Mouse (Mus musculus): ENCODE measurements around the gene Btn2a2. TPM values are rescaled to one million over a fixed set of nuclear protein-coding genes. Genes with fewer than 3 reads are reported as not detected.

The Btn2a2 gene
- total and polyA plus RNA-seq, 3 experiments, result 0.22 TPM; not detected in 2

- Histone ChIP-seq H3K9me3 (replicated peaks) (no peaks in the 10 kb centered on the region), H3K27me3 (ENCODE audit: insufficient read depth, low read length) (no peaks in the 10 kb centered on the region), H3K4me3 (ENCODE audit: low read depth, low read length) (peak overlapping the region; percentile 55; the same call in 1 of the 2 replicates), H3K4me1 (ENCODE audit: insufficient read depth, low read depth, low read length) (peaks cover 57% of the 10 kb centered on the region), H3K36me3 (replicated peaks) (no peaks in the 10 kb centered on the region)
- ATAC-seq (ENCODE audit: extremely low read depth, insufficient number of reproducible peaks, low FRiP score, poor library complexity, severe bottlenecking) (peak; percentile 42; the same call in 1 of the 2 replicates), DNase-seq (ENCODE audit: low spot score) (no peak)
- TF ChIP-seq GATA1 (IDR thresholded peaks at IDR 0.05; ENCODE audit: borderline replicate concordance, low read length), result no peak
- TF ChIP-seq GATA2 (IDR thresholded peaks at IDR 0.05; ENCODE audit: borderline replicate concordance, low read depth, low read length), result no peak
- peak; percentile 37 for TF ChIP-seq TAL1 (conservative IDR thresholded peaks at IDR 0.05; ENCODE audit: low read depth, low read length)
These were observed 29.3 kb downstream of the Btn2a2 start for GRCm38 (mm10) chr13:23459264-23459846.

GRCm38 (mm10) chr13:23453926-23454325 is 34.7 kb downstream of the Btn2a2 start:
- H3K36me3 ChIP-seq (replicated peaks), result no peaks in the 10 kb centered on the region
- H3K4me1 ChIP-seq (ENCODE audit: insufficient read depth, low read depth, low read length), result peaks cover 37% of the 10 kb centered on the region
- peak overlapping the region; percentile 81 for H3K4me3 ChIP-seq (ENCODE audit: low read depth, low read length)
- ATAC-seq (ENCODE audit: extremely low read depth, insufficient number of reproducible peaks, low FRiP score, poor library complexity, severe bottlenecking) (no peak), DNase-seq (ENCODE audit: low spot score) (no peak)
- no peaks in the 10 kb centered on the region for H3K27me3 ChIP-seq (ENCODE audit: insufficient read depth, low read length)
- H3K9me3 ChIP-seq (replicated peaks), result no peaks in the 10 kb centered on the region
- no peak for TF ChIP-seq GATA1 (IDR thresholded peaks at IDR 0.05; ENCODE audit: borderline replicate concordance, low read length)
- TF ChIP-seq GATA2 (IDR thresholded peaks at IDR 0.05; ENCODE audit: borderline replicate concordance, low read depth, low read length), result no peak
- no peak for TF ChIP-seq TAL1 (conservative IDR thresholded peaks at IDR 0.05; ENCODE audit: low read depth, low read length)
- no peak for TF ChIP-seq POLR2AphosphoS5 (IDR thresholded peaks at IDR 0.05; ENCODE audit: insufficient replicate concordance, low read depth, low read length)
- no peak for TF ChIP-seq CTCF (IDR thresholded peaks at IDR 0.05; ENCODE audit: low read depth, low read length)

- Histone ChIP-seq H3K4me3 (ENCODE audit: low read depth, low read length) (peak overlapping the region; percentile 81), H3K27me3 (ENCODE audit: insufficient read depth, low read length) (no peaks in the 10 kb centered on the region), H3K9me3 (replicated peaks) (no peaks in the 10 kb centered on the region), H3K4me1 (ENCODE audit: insufficient read depth, low read depth, low read length) (peaks cover 37% of the 10 kb centered on the region), H3K36me3 (replicated peaks) (no peaks in the 10 kb centered on the region)
- ATAC-seq (ENCODE audit: extremely low read depth, insufficient number of reproducible peaks, low FRiP score, poor library complexity, severe bottlenecking) (0 out of 2 replicates have a peak, but pooled peaks have one; percentile 17), DNase-seq (ENCODE audit: low spot score) (no peak)
- no peak for TF ChIP-seq POLR2AphosphoS5 (IDR thresholded peaks at IDR 0.05; ENCODE audit: insufficient replicate concordance, low read depth, low read length)
- TF ChIP-seq GATA2 (IDR thresholded peaks at IDR 0.05; ENCODE audit: borderline replicate concordance, low read depth, low read length), result no peak
- no peak for TF ChIP-seq GATA1 (IDR thresholded peaks at IDR 0.05; ENCODE audit: borderline replicate concordance, low read length)
- no peak for TF ChIP-seq CTCF (IDR thresholded peaks at IDR 0.05; ENCODE audit: low read depth, low read length)
- TF ChIP-seq TAL1 (conservative IDR thresholded peaks at IDR 0.05; ENCODE audit: low read depth, low read length), result no peak
These were observed 35.2 kb downstream of the Btn2a2 start for GRCm38 (mm10) chr13:23453362-23453862.

GRCm38 (mm10) chr13:23450398-23450797 is 38.3 kb downstream of the Btn2a2 start:
- peak overlapping the region; percentile 69 for H3K4me3 ChIP-seq (ENCODE audit: low read depth, low read length)
- ATAC-seq (ENCODE audit: extremely low read depth, insufficient number of reproducible peaks, low FRiP score, poor library complexity, severe bottlenecking) (no peak; the same call in 1 of the 2 replicates), DNase-seq (ENCODE audit: low spot score) (no peak)
- H3K4me1 ChIP-seq (ENCODE audit: insufficient read depth, low read depth, low read length), result peaks cover 33% of the 10 kb centered on the region
- H3K36me3 ChIP-seq (replicated peaks), result no peaks in the 10 kb centered on the region
- no peak for TF ChIP-seq GATA2 (IDR thresholded peaks at IDR 0.05; ENCODE audit: borderline replicate concordance, low read depth, low read length)
- no peak for TF ChIP-seq GATA1 (IDR thresholded peaks at IDR 0.05; ENCODE audit: borderline replicate concordance, low read length)
- TF ChIP-seq CTCF (IDR thresholded peaks at IDR 0.05; ENCODE audit: low read depth, low read length), result no peak
- H3K27me3 ChIP-seq (ENCODE audit: insufficient read depth, low read length), result no peaks in the 10 kb centered on the region
- no peaks in the 10 kb centered on the region for H3K9me3 ChIP-seq (replicated peaks)

GRCm38 (mm10) chr13:23449235-23450095 is 39.2 kb downstream of the Btn2a2 start:
- peaks cover 36% of the 10 kb centered on the region for H3K4me1 ChIP-seq (ENCODE audit: insufficient read depth, low read depth, low read length)
- H3K36me3 ChIP-seq (replicated peaks), result no peaks in the 10 kb centered on the region
- peak overlapping the region; percentile 69 for H3K4me3 ChIP-seq (ENCODE audit: low read depth, low read length)
- ATAC-seq (ENCODE audit: extremely low read depth, insufficient number of reproducible peaks, low FRiP score, poor library complexity, severe bottlenecking) (0 out of 2 replicates have a peak, but pooled peaks have one; percentile 16), DNase-seq (ENCODE audit: low spot score) (no peak)
- no peaks in the 10 kb centered on the region for H3K9me3 ChIP-seq (replicated peaks)
- TF ChIP-seq GATA2 (IDR thresholded peaks at IDR 0.05; ENCODE audit: borderline replicate concordance, low read depth, low read length) (no peak), CTCF (IDR thresholded peaks at IDR 0.05; ENCODE audit: low read depth, low read length) (no peak), POLR2AphosphoS5 (IDR thresholded peaks at IDR 0.05; ENCODE audit: insufficient replicate concordance, low read depth, low read length) (no peak), TAL1 (conservative IDR thresholded peaks at IDR 0.05; ENCODE audit: low read depth, low read length) (no peak), GATA1 (IDR thresholded peaks at IDR 0.05; ENCODE audit: borderline replicate concordance, low read length) (no peak)
- H3K27me3 ChIP-seq (ENCODE audit: insufficient read depth, low read length), result no peaks in the 10 kb centered on the region

- Histone ChIP-seq H3K27me3 (ENCODE audit: insufficient read depth, low read length) (no peaks in the 10 kb centered on the region), H3K9me3 (replicated peaks) (no peaks in the 10 kb centered on the region), H3K4me3 (ENCODE audit: low read depth, low read length) (peak overlapping the region; percentile 69), H3K4me1 (ENCODE audit: insufficient read depth, low read depth, low read length) (peaks cover 41% of the 10 kb centered on the region), H3K36me3 (replicated peaks) (no peaks in the 10 kb centered on the region)
- ATAC-seq (ENCODE audit: extremely low read depth, insufficient number of reproducible peaks, low FRiP score, poor library complexity, severe bottlenecking), result no peak
- no peak for DNase-seq (ENCODE audit: low spot score)
- TF ChIP-seq TAL1 (conservative IDR thresholded peaks at IDR 0.05; ENCODE audit: low read depth, low read length) (no peak), GATA1 (IDR thresholded peaks at IDR 0.05; ENCODE audit: borderline replicate concordance, low read length) (no peak), CTCF (IDR thresholded peaks at IDR 0.05; ENCODE audit: low read depth, low read length) (no peak), GATA2 (IDR thresholded peaks at IDR 0.05; ENCODE audit: borderline replicate concordance, low read depth, low read length) (no peak)
These were observed 39.9 kb downstream of the Btn2a2 start for GRCm38 (mm10) chr13:23448758-23449157.

All from G1E (cell line).